ENCODE assay signal across 25 mouse cellular contexts in genomic region chrX:139367529-139367908, GRCm38 (mm10). TPM values are rescaled to one million over a fixed set of nuclear protein-coding genes. Genes with fewer than 3 reads are reported as not detected.
"Had no signal": no experiment of that assay in that cellular context is flagged by ENCODE, and none has a peak within 500 bp of the region (broad histone marks: within the 10 kb centered on the region; RNA-seq: fewer than 3 reads in every experiment).

No protein-coding gene starts in this region.

- H3K9me3 ChIP-seq: heart, embryonic 10.5 days; heart, embryonic 12.5 days; hindbrain, embryonic 10.5 days; hindbrain, embryonic 12.5 days; kidney, embryonic 15.5 days; limb, embryonic 12.5 days had no signal

- DNase-seq: gastrocnemius, adult 2 months; gastrocnemius, postnatal 10 days; gastrocnemius, postnatal 25 days; heart, adult 18-20 months; heart, postnatal 4 days; kidney, adult 11 months; kidney, postnatal 14 days; layer of hippocampus, adult 9-11 months; layer of hippocampus, postnatal 36 days; left cerebral cortex, postnatal 4 days; liver had no signal

- H3K9ac ChIP-seq: heart, embryonic 12.5 days; hindbrain, embryonic 12.5 days; hindbrain, embryonic 14.5 days; kidney, embryonic 15.5 days; limb, embryonic 12.5 days had no signal

- H3K4me3 ChIP-seq: gastrocnemius, adult 2 months; heart, embryonic 10.5 days; heart, embryonic 12.5 days; hindbrain, embryonic 10.5 days; hindbrain, embryonic 12.5 days; kidney, embryonic 15.5 days; limb, embryonic 12.5 days had no signal

- H3K27me3 ChIP-seq: heart, embryonic 12.5 days; hindbrain, embryonic 12.5 days had no signal

- H3K4me2 ChIP-seq: heart, embryonic 12.5 days; hindbrain, embryonic 12.5 days; hindbrain, embryonic 14.5 days; kidney, embryonic 15.5 days; limb, embryonic 12.5 days had no signal

- H3K4me1 ChIP-seq: heart, embryonic 10.5 days; heart, embryonic 12.5 days; hindbrain, embryonic 10.5 days; hindbrain, embryonic 12.5 days; kidney, embryonic 15.5 days; limb, embryonic 12.5 days had no signal

- H3K36me3 ChIP-seq: heart, embryonic 10.5 days; heart, embryonic 12.5 days; hindbrain, embryonic 10.5 days; hindbrain, embryonic 12.5 days; kidney, embryonic 15.5 days; limb, embryonic 12.5 days had no signal

- H3K27ac ChIP-seq: gastrocnemius, adult 2 months; heart, embryonic 10.5 days; hindbrain, embryonic 10.5 days; hindbrain, embryonic 12.5 days; hindbrain, embryonic 14.5 days; kidney, embryonic 15.5 days; kidney, postnatal 0 days; limb, embryonic 12.5 days had no signal

- ATAC-seq: forebrain, embryonic 16.5 days; hindbrain, embryonic 16.5 days; inflammation-experienced regulatory T-cells, adult 6 months had no signal

RNA-seq across cellular contexts. Expression of gene Trap1a, which starts 34.0 kb away (rescaled TPM):
- polyA plus RNA-seq: forebrain, embryonic 16.5 days; heart, embryonic 16.5 days; hindbrain, embryonic 12.5 days; hindbrain, embryonic 14.5 days; hindbrain, embryonic 16.5 days; inflammation-experienced regulatory T-cells, adult 6 months; kidney, adult 2 months; kidney, postnatal 0 days; large intestine, adult 2 months; limb, embryonic 12.5 days had no signal
